Mouse (Mus musculus) ES-Bruce4 (cell line): Measurements from ENCODE around the gene Eif3i. TPM values are rescaled to one million over a fixed set of nuclear protein-coding genes. Genes with fewer than 3 reads are reported as not detected.

Experiments used
- H3K27ac ChIP-seq: 2 replicates; pipeline ENCODE4 v1.5.1; 2012; ENCODE audit warnings: low read length, inconsistent platforms; ENCODE audit not compliant: insufficient read depth
- H3K27me3 ChIP-seq: 2 replicates; pipeline ENCODE4 v1.6.1; 2012; ENCODE audit warnings: mild to moderate bottlenecking, low read length, inconsistent platforms; ENCODE audit not compliant: control insufficient read depth, poor library complexity, insufficient read depth, severe bottlenecking
- H3K36me3 ChIP-seq: 2 replicates; pipeline ENCODE4 v1.6.1; 2012; ENCODE audit warnings: inconsistent platforms, mild to moderate bottlenecking, low read length, moderate library complexity; ENCODE audit not compliant: control insufficient read depth, poor library complexity, insufficient read depth, severe bottlenecking
- H3K4me1 ChIP-seq: one replicate; pipeline ENCODE4 v1.8.1; 2011; ENCODE audit warnings: low read length; ENCODE audit not compliant: control insufficient read depth, insufficient read depth
- H3K4me3 ChIP-seq: 2 replicates; pipeline ENCODE4 v1.5.1; 2011; ENCODE audit warnings: low read depth, mild to moderate bottlenecking, low read length
- H3K9ac ChIP-seq: 2 replicates; pipeline ENCODE4 v1.6.1; 2012; ENCODE audit warnings: low read depth, mild to moderate bottlenecking, inconsistent platforms; ENCODE audit not compliant: poor library complexity, severe bottlenecking
- H3K9me3 ChIP-seq: replicated peaks from 2 replicates; pipeline ENCODE4 v1.6.1; 2012; ENCODE audit warnings: mild to moderate bottlenecking, low read length, inconsistent platforms; ENCODE audit not compliant: control insufficient read depth, poor library complexity, insufficient read depth, severe bottlenecking
- CTCF ChIP-seq: IDR thresholded peaks from one replicate; pipeline ENCODE4 v1.8.1; 2011; ENCODE audit warnings: low read depth, low read length
- EP300 ChIP-seq: IDR thresholded peaks from 2 replicates; pipeline ENCODE4 v1.6.1; 2011; ENCODE audit warnings: low read depth, low read length; ENCODE audit not compliant: insufficient read depth
- POLR2A ChIP-seq: IDR thresholded peaks from one replicate; pipeline ENCODE4 v1.8.1; 2011; ENCODE audit warnings: low read length; ENCODE audit not compliant: insufficient read depth
- polyA plus RNA-seq: library from polyadenylated mRNA; stranded (reverse); fragments of >200 nt; gene quantifications from 2 replicates; pipeline ENCODE4 v1.2.4, GENCODE M21; 2011; ENCODE audit warnings: low read depth; ENCODE audit not compliant: missing spikeins, insufficient read depth, insufficient read length

The Eif3i gene
- polyA plus RNA-seq, 1 experiment = 252 TPM

- TF ChIP-seq POLR2A (no peak), EP300 (no peak)
These were observed 25.1 kb downstream of the Eif3i start for GRCm38 (mm10) chr4:129575171-129575844.

DNA sequence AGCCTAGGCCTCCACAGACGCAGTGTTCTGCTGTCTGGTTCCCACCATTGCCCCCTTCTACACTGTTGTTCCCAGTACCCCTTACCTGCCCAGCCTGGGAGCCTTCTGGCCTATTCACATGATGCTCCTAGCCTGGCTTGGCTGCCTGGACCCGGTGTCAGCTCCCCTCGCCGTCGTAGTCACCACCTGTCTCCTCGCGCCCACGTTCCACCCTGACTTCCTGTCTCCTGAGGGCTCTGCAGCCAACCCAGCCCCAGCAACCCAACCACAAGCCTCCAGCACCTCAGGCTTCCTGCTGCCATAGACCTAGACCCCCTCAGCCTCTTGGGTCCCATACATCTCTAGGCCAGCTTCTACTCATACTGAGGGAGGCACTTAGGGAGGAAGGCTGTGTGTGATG, 27.0 kb downstream of the Eif3i start, which contains the start of gene Lck:
Gene Lck, minus strand, starts transcription at position 212 of the 400 bp plus-strand sequence.
- H3K9me3 ChIP-seq = no peaks in the 10 kb centered on the region
- H3K36me3 ChIP-seq = no peaks in the 10 kb centered on the region
- H3K4me3 ChIP-seq = no peak within 1 kb of the TSS
- TF ChIP-seq CTCF (no peak), POLR2A (no peak), EP300 (no peak)
- H3K27ac ChIP-seq = no peak within 1 kb of the TSS
- H3K4me1 ChIP-seq = peaks cover 2% of the 10 kb centered on the region
- H3K27me3 ChIP-seq = no peaks in the 10 kb centered on the region
- no peak within 1 kb of the TSS for H3K9ac ChIP-seq

More at GRCm38 (mm10) chr4:129575171-129575844, 25.1 kb downstream of the Eif3i start:
- Histone ChIP-seq H3K36me3 (no peaks in the 10 kb centered on the region), H3K4me3 (no peak overlapping the region), H3K27ac (no peak overlapping the region), H3K9me3 (no peaks in the 10 kb centered on the region), H3K27me3 (no peaks in the 10 kb centered on the region), H3K9ac (no peak overlapping the region), H3K4me1 (peaks cover 2% of the 10 kb centered on the region)

DNA sequence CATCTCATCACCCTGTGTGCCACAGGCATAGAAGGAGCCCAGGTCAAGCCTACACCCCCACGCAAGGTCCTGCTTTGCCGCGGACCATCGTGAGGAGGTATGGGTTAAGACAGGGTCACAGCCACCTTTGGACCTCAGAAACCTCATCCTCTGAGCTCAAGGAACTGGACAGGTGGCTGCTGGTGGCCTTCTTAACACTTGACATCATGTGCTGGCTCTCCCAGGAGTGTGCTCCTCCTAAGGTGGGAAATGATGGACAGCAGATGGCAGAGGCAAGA, 27.4 kb downstream of the Eif3i start:
- Histone ChIP-seq H3K27ac (no peak overlapping the region), H3K4me3 (no peak overlapping the region), H3K9ac (no peak overlapping the region), H3K27me3 (no peaks in the 10 kb centered on the region), H3K36me3 (no peaks in the 10 kb centered on the region), H3K9me3 (no peaks in the 10 kb centered on the region), H3K4me1 (peaks cover 2% of the 10 kb centered on the region)
- TF ChIP-seq EP300 (no peak), POLR2A (no peak), CTCF (no peak)

DNA sequence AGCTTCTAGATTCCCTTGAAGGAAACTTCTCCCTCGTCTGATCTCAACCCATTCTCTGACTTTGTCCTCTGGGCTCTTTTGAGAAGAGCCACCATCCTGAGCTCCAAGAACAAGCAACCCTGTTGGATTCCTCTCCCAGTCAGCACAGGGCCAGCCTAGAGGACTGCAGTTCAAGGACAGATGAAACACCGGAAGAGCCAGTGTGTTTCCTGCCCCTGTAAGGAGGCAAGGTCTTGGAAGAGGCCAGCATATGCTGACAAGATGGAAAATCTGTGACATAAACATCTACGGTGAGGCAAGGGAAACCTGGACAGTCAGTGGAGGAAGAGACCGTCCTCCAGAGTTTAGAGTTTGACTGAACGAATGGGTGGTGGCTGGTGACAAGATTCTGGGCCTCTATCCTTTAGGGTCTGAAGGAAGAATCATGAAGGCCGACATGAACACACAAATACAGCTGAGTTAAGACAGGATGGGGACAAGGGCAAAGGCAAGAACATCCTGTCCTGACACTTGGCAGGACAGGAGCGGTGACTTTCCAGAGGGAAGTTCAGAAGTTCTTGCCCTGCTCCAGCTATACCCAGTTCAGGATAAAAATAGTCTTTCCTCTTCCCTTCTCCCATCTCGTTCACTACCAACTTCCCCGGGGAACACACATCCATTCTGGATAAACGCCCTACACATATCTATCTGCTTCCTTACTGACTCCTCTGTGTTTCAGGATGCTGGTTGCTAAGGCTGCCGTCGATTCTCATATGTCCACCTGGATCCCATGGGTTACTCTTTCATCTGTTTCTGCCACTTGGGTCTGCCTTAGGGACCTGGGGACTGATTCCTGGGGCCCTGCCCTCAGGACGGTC, 28.0 kb downstream of the Eif3i start:
- Histone ChIP-seq H3K9me3 (no peaks in the 10 kb centered on the region), H3K27me3 (no peaks in the 10 kb centered on the region), H3K27ac (no peak overlapping the region), H3K9ac (no peak overlapping the region), H3K36me3 (no peaks in the 10 kb centered on the region), H3K4me1 (peaks cover 2% of the 10 kb centered on the region), H3K4me3 (no peak overlapping the region)
- no peak for TF ChIP-seq EP300
- TF ChIP-seq POLR2A = no peak
- no peak for TF ChIP-seq CTCF

DNA sequence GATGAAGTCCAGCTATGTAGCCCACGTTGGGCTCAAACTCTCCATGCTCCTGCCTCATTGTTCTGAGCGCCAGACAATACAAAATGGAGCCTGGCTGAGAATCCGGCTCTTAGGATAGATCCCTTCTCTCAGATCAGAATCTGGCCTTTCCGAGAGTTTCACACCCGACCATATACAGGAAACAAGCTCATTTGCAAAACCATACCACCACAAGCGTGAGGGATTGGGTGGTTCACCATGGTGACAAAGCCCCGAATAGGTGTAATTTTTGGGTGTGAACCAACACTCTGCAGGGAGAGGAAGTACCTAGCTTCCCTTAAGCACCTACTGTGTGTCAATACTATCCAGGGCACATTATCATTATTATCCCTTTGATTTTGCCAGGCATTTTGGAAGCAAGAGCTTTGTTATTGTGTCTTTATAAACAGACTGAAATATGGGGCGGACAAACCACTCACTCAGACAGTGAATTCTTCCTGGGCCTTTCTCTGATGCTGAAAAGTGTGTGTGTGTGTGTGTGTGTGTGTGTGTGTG, 28.8 kb downstream of the Eif3i start:
- TF ChIP-seq POLR2A (no peak), EP300 (no peak), CTCF (no peak)
- H3K4me1 ChIP-seq = peaks cover 2% of the 10 kb centered on the region
- H3K27ac ChIP-seq = no peak overlapping the region
- no peaks in the 10 kb centered on the region for H3K9me3 ChIP-seq
- H3K4me3 ChIP-seq = no peak overlapping the region
- no peaks in the 10 kb centered on the region for H3K36me3 ChIP-seq
- no peaks in the 10 kb centered on the region for H3K27me3 ChIP-seq
- H3K9ac ChIP-seq = no peak overlapping the region

- TF ChIP-seq EP300 (no peak), POLR2A (no peak)
- H3K27me3 ChIP-seq = no peaks in the 10 kb centered on the region
- H3K36me3 ChIP-seq = no peaks in the 10 kb centered on the region
- H3K4me1 ChIP-seq = peaks cover 2% of the 10 kb centered on the region
- H3K27ac ChIP-seq = no peak overlapping the region
- no peak overlapping the region for H3K9ac ChIP-seq
- H3K9me3 ChIP-seq = no peaks in the 10 kb centered on the region
- H3K4me3 ChIP-seq = no peak overlapping the region
These were observed 30.4 kb downstream of the Eif3i start for GRCm38 (mm10) chr4:129570028-129570427.
